Mouse (Mus musculus) embryo, embryonic 11 days (tissue): Measurements from ENCODE around the gene Rnaset2b.
"Not testable (repeated sequence)": the region's sequence is repeated elsewhere in the genome, so short reads cannot be mapped to it uniquely, and the experiment has no call there.

ENCODE experiments used
- DNase-seq: peaks from one replicate; pipeline ENCODE4 v3.0.0-alpha.2; 2015

Rnaset2b gene

DNA sequence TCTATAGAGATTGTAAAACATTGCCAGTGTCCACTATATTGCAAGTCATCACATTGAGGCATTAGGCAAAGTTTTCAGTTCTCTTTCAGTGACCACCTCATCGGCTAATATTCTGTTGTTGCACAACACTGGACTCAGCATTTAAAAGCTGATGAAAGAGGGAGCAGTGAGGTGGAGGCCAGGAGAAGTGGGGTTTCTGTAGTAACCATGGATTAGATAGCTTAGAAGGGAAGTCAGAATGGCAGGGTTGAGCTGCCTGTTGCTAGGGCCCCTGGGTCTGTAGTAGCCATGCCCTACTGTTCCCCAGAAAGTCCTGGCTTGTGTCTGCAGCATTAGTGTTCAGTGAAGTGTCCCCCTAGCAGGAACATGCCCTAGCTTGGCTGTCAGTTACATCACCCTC is 15.7 kb downstream of the Rnaset2b start:
- DNase-seq, result not testable (repeated sequence)

DNA sequence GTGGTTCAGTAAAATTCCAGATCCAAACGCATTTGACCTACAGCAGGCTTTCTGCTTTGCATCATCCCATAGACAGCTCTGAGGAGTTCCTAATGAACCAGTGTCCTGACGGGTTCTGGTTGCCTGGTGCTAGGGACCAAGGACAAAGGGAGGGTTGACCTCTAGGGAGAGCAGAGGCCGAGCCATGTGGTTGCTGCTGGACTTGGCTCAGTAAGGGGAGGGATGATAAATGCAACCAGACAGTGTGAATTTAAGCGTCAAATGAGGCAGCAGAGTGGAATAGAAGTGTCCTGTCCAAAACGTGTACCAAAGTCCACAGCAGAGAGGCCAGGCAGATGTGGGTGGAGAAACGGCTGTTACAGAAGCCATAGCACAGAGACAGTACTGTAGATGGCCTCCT is 25.1 kb downstream of the Rnaset2b start:
- DNase-seq, result not testable (repeated sequence)

DNA sequence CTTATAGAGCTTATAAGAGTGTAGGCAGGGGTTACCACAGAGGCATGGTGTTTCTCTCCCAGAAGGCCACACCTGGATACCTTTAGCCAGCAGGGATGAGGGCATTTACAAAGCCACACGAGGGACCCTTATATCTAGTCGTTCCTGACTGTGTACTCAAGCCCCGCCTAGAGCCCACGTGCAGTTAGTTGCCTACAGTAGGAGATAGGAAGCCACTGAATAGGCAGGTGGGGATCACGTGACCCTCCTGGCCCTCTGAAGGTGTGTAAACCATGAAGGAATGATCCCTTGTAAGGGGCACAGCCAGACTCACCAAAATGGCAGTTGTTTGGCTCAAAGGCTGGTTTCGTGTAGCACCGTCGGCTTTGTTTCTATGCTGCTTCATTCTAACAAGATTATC is 26.4 kb downstream of the Rnaset2b start:
- DNase-seq, result not testable (repeated sequence)

DNA sequence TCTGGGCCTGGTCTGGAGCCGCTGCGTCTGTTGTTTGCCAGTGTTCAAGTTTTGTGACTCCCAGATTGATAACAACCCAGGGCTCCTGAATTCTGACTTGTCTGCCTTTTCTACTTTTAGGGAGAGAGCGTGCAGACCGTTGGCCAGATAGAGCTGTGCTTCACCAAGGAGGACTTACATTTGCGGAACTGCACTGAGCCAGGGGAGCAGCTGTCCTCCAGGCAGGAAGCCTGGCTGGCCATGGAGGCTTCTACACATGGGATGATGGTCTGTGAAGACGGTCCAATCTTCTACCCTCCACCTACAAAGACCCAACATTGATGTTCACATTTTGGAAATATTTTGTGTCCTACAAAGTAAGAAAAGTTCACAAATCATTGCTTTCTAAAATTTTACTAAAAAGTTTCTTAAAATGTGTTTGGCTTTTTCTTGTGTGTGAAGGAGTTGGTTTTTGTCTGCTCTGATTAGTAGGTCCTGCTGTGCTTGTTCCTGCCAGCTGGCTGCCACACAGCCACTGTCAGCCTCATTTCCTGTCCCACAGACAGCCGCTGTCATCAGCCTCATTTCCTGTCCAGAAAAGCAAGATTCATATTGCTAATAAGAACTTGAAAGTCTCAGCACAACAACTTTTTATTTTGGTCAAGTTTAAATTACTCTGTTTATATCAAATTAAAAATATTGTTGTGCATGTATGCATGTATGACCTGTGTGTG is 27.5 kb downstream of the Rnaset2b start:
- not testable (repeated sequence) for DNase-seq

DNA sequence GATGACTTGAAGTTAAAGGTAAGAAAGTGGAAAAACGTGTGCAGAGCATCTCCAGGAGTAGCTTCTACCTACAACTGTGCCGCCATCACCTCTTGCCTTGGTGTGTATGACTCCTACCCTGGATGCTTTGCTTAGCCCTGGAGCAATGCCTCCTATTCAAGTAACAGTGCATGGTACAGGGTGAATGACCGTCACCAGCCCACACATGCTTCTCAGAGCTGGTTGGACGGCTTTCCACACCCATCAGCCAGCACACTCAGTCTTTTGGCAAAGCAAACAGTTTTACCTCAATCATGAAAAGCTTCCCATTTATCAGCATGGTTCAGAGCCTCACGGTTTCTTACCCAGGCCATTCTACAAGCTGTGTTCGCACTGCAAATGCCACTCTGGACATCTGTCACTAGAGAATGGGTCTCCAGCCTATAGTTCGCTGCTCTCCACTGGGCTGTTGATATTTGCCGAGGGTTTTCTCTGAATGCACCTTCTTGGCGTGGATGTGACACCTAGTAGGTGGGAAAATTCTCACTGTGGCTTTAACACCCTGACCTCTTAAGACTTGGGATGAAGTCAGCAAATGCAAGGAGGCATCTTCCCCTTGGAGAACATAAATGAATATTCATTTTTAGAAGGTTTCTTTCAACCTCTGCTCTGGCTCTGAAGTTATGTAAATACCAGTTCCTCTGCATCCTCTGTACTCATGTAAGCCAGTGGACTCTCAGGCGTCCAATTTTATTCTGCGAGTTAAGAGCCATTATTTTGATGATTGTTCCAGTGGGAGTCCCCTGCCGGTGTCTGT is 31.6 kb downstream of the Rnaset2b start:
- DNase-seq, result not testable (repeated sequence)

DNA sequence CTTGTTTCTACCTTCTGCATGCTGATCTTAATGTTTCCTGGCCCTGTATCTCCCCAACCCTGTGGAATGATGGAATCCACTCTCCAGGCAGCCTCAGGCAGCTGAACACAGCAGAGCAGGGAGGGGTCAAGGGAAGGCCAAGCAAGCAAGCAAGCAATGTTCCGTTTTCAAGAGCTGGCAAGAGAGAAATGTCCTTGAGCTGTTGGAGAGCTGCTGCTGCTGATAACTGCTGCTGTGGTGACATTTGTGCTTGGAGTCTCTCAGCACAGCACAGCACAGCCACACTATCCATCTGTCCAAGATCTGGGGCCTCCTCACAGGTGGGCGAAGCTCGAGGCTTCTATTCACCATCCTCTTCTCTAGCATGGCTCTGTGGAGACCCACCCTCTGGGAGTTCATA is 33.0 kb downstream of the Rnaset2b start:
- not testable (repeated sequence) for DNase-seq

DNA sequence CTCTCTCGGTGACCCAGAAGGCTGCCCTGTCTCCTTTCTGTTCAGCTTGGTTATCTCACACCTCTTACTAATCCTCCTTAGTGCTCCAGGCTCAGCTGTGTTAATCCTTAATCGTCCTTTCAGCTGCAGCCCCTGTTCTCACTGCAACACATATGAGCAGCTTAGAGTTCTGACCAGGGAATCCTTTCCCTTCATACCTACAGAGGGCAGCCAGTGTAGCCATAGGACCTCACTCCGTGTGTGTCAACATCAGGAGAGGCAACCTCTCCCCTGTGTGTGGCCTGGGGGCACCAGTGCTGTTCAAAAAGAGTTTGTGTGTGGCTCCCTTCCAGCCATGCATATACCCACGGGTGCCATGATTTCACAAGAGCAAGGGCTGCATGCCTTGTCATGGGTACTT is 35.2 kb downstream of the Rnaset2b start:
- DNase-seq, result not testable (repeated sequence)

DNA sequence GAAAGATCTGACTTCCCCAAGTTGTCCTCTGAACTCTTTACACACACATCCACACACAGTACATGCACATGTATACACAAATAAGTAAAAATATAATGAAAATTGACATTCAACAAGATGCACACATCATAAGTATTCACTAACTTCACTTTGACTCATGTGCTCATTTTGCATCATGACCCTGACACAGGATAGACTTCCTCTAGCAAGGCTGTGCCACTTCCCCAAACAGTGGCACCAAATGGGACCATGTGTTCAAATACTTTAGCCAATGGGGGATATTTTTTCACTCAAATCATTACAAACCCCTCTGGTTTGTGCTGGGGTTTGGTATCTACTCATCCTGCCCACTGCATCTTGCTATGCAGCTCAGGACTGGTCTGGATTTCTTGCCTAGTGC is 38.5 kb downstream of the Rnaset2b start:
- not testable (repeated sequence) for DNase-seq

DNA sequence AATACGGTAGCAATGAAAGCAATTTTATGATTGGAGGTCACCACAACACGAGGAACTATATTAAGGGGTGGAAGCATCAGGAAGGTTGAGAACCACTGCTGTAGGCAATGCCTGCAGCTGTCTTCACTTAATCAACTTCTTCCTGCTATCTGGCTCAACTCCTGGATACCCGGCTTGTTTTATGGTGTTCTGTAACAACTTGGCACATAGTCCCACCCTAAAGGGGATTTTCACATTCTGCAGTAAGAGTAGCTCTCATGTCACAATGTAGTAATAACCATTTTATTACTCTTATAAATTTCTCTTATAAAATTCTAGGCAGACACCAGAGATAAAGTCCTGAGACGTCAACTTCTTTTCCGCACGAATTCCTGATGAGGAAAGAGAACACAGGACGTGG is 39.0 kb downstream of the Rnaset2b start:
- DNase-seq, result not testable (repeated sequence)

DNA sequence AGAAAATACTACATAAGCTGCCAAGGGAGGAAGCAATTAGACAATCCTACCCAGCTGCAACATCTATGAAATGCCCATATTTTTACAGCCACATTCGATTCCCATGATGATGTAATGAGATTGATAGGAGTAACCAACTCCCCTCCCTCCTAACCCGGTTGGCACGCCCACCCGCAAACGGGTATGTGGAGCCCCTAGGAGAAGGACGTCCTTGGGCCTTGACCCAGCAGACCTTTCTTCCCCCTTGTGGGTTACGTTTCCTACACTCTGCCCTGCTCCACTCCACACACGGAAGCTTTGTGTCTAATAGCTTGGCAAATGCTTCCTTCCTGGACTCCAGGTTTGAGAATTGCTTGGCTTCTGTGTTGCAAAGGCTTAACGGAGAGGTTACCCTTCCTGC is 39.5 kb downstream of the Rnaset2b start:
- DNase-seq, result not testable (repeated sequence)

DNA sequence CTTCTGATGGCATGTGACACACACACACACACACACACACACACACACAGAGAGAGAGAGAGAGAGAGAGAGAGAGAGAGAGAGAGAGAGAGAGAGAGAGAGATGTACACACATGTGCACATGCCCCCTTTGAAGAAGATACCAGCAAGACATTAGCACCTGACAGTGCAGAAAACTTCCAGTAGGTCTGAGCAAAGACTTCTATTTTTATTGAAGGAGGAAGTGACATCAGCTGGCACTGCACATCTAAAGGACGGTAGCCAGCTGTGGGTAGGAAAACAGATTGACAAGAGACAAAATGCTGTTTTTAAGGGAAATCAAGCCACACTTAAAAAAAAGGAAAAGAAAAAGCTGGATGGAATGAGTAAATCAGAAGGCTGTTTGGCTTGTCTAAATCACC is 43.8 kb downstream of the Rnaset2b start:
- DNase-seq, result not testable (repeated sequence)

DNA sequence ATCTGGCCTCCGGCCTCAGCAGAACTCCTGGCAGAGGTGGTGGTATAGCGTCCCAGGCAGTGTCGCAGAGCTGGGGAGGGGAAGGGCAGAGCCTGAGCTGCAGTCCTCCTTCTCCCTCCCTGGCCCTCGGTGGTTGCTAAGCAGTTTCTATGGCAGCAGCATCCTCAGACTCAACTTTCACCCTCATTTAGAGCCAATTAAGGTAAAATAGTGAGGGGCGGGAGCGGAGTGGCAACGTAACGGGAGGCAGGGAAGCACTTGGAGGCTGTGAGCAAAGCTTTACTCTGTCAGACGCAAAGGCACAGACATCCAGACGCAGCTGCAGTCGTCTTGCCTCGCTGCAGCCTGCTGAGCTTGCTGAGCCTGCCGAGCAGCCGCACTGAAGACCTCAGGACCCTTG is 54.8 kb downstream of the Rnaset2b start, which contains the start of gene Gm1604a:
Gm1604a (plus strand) TSS at position 312 of the 400 bp plus-strand sequence.
- not testable (repeated sequence) for DNase-seq

DNA sequence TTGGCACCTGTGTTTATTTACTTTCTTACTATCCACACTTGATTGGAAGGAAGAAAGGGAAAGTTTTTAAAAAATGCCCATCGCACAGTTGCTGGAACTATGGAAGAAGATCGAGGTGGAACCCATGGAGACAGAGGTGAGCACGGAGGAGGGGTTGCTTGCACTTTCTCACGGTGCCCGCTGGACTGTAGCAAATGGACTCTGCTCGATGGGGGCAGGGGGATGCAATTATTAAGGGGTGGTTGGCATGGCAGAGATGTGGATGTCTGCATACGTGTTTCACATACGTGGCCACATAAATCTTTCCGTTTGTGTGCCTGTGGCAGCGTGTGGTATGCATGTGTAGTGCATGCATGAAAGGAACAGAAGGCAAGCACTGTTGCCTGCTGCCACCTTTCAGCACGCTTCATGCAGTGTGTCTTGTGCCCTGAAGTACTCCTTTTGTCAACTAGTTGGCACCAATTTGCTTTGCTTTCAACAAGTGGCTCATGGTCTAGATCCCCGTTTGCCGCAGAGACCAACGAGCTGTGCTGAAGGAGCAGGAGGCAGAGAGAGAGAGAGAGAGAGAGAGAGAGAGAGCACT is 55.4 kb downstream of the Rnaset2b start:
- not testable (repeated sequence) for DNase-seq

DNA sequence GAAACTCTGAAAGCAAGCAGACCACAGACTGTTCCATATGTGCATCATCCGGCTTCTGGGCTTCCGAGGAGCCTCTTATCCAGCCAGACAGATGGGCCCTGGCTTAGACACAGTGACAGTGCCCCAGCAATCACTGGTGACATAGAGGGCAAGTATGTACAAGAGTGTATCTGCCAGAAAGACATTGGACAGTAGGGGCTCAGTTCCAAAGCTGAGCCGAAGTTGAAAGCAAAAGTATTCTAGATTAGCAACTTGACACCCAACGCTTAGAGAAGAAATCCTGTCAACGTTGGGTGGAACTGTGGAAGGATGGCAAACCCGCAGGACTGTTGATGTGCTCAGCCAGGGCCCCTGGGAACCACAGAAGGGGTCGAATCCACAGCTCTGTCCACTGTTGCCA is 59.8 kb downstream of the Rnaset2b start:
- DNase-seq, result not testable (repeated sequence)

DNA sequence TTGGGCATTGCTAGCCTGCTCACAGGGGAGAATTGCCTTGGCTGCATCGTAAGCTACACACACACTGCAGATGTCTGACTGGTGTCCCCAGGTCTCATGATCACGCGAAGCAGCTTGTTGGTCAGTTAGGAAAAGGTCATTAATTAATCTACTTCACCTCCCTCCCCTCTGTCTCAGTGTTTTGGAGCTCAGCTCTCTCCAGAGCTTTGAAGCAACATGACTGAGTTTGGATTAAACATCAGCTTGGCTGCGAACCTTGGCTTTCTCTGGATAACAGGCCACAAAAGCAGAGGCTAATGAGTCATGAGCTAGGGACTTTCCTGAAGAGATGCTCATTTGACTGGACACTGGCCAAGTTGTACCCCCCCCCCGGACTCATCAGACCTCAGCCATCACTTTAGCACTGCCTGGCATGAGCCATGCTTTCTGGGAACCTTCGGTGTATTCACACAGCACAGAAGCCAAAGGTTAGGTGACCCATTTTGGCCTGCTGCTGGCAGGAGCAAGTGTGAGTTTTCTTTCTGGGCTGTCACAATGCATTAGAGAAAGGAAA is 60.3 kb downstream of the Rnaset2b start:
- not testable (repeated sequence) for DNase-seq

DNA sequence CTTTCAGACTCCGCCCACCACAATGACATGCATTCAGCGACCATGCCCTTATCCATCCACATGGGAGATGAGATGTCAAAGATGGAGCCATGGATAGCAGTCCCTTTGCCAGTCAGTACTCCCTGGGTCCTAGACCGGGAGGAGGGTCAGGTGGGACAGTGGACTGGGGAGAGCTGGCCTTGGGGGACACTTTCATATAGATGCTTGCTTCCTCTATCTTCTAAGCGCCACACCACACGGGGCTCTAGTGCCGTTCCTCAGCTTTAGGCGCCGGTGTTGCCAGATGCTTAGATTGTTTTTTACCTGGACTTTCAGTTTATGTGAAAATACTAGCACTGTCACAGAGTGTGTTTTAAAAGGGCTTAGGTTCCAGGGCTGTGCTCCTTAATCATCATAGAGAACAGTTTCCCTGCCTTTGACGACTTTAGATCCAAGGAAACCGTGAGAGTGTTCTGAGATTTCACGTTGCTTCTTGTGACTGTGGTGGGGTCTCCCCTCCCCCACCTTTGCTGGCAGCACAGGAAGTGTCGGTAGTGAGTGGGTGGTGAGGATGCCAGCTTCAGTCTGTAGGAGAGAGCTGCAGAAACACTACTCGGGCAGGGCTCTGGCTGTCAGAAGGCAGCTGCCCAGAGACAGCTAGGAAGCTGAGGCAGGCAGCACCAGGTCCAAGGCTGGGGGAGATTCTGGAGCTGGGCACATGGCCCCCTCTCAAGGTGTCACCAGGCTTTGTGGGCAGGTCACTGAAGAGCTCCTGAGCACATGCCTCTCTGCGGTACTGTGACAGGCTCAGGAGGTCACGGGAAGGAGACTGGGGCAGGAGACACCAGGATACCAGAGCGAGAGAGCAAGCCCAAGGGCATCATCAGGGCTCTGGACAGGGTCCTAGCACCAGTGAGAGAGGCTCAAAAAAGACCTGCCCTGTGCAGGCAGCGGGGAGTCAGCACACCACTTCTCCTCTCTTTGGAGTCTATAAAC is 63.0 kb downstream of the Rnaset2b start:
- DNase-seq, result not testable (repeated sequence)
